22 mouse cellular contexts compared by ENCODE assay signal in the genomic region with DNA sequence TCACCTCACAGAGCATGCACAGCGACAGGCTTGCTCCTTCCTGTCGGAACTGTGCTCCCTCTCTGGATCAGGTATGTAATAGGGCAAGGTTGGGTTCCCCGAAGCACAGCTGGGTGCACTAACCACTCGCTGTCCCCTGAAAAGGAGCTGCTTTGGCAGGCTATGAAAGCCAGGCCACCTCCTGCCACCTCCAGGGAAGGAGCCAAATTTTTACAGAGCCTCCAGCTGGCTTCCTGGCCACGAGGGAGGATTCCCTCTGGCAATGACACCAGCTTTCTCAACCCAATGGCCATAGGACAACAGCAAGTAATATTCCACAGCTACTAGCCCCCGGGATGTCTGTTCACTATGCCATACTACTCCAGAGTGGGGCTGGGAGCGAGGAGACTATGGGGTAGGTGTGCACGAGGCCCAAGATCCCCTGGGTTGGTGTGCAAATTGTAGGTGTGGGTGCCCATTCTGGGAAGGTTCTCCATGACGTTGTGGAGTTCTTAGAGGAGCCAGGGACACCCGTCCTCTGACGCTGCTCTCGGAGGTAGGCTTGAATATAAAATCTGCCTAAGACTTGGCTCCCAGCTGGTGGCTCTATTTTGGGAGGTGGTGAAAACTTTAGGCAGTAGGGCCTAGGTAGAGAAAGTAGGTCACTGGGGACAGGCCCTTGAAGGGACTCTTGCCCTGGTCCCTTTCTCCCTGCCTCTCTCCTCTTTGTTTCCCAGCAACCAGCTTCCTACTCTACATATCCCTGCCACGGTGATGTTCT. TPM values are rescaled to one million over a fixed set of nuclear protein-coding genes. Genes with fewer than 3 reads are reported as not detected.
DNase-seq lines count a peak whose midpoint lies in the region; ATAC-seq and TF ChIP-seq lines count a peak whose summit lies in the region.
"Had no signal": no experiment of that assay in that cellular context is flagged by ENCODE, and none has a peak within 500 bp of the region (broad histone marks: within the 10 kb centered on the region; RNA-seq: fewer than 3 reads in every experiment).

No protein-coding gene starts in this region.

- ATAC-seq in heart, postnatal 0 days (ENCODE audit: insufficient read depth, low read depth), result peak; percentile 39; the same call in 1 of the 2 replicates
- ATAC-seq: intestine, embryonic 16.5 days; midbrain, embryonic 16.5 days had no signal

- H3K4me3 ChIP-seq in heart, postnatal 0 days (ENCODE audit: low read depth, low read length), result no peak overlapping the region
- H3K4me3 ChIP-seq: embryonic facial prominence, embryonic 10.5 days; erythroblast, embryonic 14.5 days; hindbrain, embryonic 12.5 days; limb, embryonic 15.5 days had no signal

- H3K27ac ChIP-seq in heart, postnatal 0 days (ENCODE audit: low read depth), result no peak overlapping the region
- H3K27ac ChIP-seq: embryonic facial prominence, embryonic 10.5 days; hindbrain, embryonic 12.5 days; kidney, postnatal 0 days; limb, embryonic 15.5 days had no signal

- H3K9ac ChIP-seq in heart, postnatal 0 days (replicated peaks; ENCODE audit: low read depth, low read length), result no peak overlapping the region
- H3K9ac ChIP-seq: hindbrain, embryonic 12.5 days; limb, embryonic 15.5 days; lung, embryonic 14.5 days had no signal

- H3K4me2 ChIP-seq in heart, postnatal 0 days (ENCODE audit: low read depth, low read length), result no peak overlapping the region
- H3K4me2 ChIP-seq: heart, embryonic 11.5 days; hindbrain, embryonic 12.5 days; limb, embryonic 15.5 days; lung, embryonic 14.5 days had no signal

- no peak for DNase-seq in heart, postnatal 0 days (ENCODE audit: low spot score)
- DNase-seq in heart, postnatal 4 days, result no peak
- peak; percentile 62 for DNase-seq in cerebellum, adult 11-12 months
- peak; percentile 58 for DNase-seq in cerebellum, adult 9-10 months
- DNase-seq in gastrocnemius, postnatal 10 days, result peak; percentile 25
- no peak for DNase-seq in MN1 (ENCODE audit: low spot score)
- no peak for DNase-seq in adipocyte (ENCODE audit: low spot score)
- DNase-seq: adrenal gland, adult 8-10 months; lung, embryonic 14.5 days; thymus, adult 2 months had no signal

- peaks cover 13% of the 10 kb centered on the region for H3K4me1 ChIP-seq in heart, postnatal 0 days (ENCODE audit: control insufficient read depth, insufficient read depth)

- no peaks in the 10 kb centered on the region for H3K27me3 ChIP-seq in heart, postnatal 0 days (ENCODE audit: control insufficient read depth, insufficient read depth, low read length)
- H3K27me3 ChIP-seq: hindbrain, embryonic 12.5 days; limb, embryonic 15.5 days had no signal

- TF ChIP-seq EP300 in heart, postnatal 0 days (IDR thresholded peaks at IDR 0.05; ENCODE audit: low read depth), result no peak

- WGBS in heart, postnatal 0 days, result 62% methylated on average over 13 of the region's 13 CpGs

- peaks cover 10% of the 10 kb centered on the region for H3K36me3 ChIP-seq in heart, postnatal 0 days (replicated peaks; ENCODE audit: control insufficient read depth, insufficient read depth, low read length)
- H3K36me3 ChIP-seq: G1E had no signal

- no peak for TF ChIP-seq CTCF in heart, postnatal 0 days (IDR thresholded peaks at IDR 0.05; ENCODE audit: low read depth)

- H3K9me3 ChIP-seq in heart, postnatal 0 days (replicated peaks; ENCODE audit: control insufficient read depth, low read length), result no peaks in the 10 kb centered on the region
- H3K9me3 ChIP-seq: embryonic facial prominence, embryonic 10.5 days; G1E; hindbrain, embryonic 12.5 days; limb, embryonic 15.5 days had no signal

RNA-seq across cellular contexts. Expression of a gene that starts 38.9 kb away (rescaled TPM):
- total RNA-seq in heart, postnatal 0 days (2014; rRNA removed; ENCODE audit: low replicate concordance), result 0.04 and 0.12 TPM in 2 replicates
- 0.16 and 0.21 TPM in 2 replicates for polyA plus RNA-seq in heart, postnatal 0 days (2015; fragmentation: Nextera tagmentation; extraction: Ambion mirVana)
- 1 to 10 TPM in 1 of 2 experiments, under 1 TPM in 1; 0.77 to 1.2 TPM for total RNA-seq in heart, postnatal 4 days (2021)
- total RNA-seq in gastrocnemius, postnatal 10 days (2021), result under 1 TPM; 0.70 to 0.99 TPM
- total RNA-seq: megakaryocyte progenitor cell, adult 5-6 weeks had no signal
- polyA plus RNA-seq: erythroblast, embryonic 14.5 days; G1E had no signal

RNA-seq across cellular contexts. Expression of a gene that starts 39.9 kb away (rescaled TPM):
- total RNA-seq in heart, postnatal 0 days (2014; rRNA removed; ENCODE audit: low replicate concordance), result 13.8 and 15.8 TPM in 2 replicates
- polyA plus RNA-seq in heart, postnatal 0 days (2015; fragmentation: Nextera tagmentation; extraction: Ambion mirVana), result 11.9 and 13.0 TPM in 2 replicates
- total RNA-seq in heart, postnatal 4 days (2021), result 10 to 100 TPM; 11.6 to 13.2 TPM
- 10 to 100 TPM in 1 of 2 experiments, 1 to 10 TPM in 1; 9.7 to 10.6 TPM for total RNA-seq in gastrocnemius, postnatal 10 days (2021)
- polyA plus RNA-seq: erythroblast, embryonic 14.5 days had no signal

RNA-seq across cellular contexts. Expression of a gene that starts 54.0 kb away (rescaled TPM):
- total RNA-seq in heart, postnatal 0 days (2014; rRNA removed; ENCODE audit: low replicate concordance), result not detected in 2 replicates
- polyA plus RNA-seq in heart, postnatal 0 days (2015; fragmentation: Nextera tagmentation; extraction: Ambion mirVana), result 0.18 and 0.93 TPM in 2 replicates
- not detected for total RNA-seq in heart, postnatal 4 days (2021)
- total RNA-seq in gastrocnemius, postnatal 10 days (2021), result not detected
- total RNA-seq: adrenal gland, adult 8-10 months; G1E; left cerebral cortex, postnatal 10 days; megakaryocyte progenitor cell, adult 5-6 weeks had no signal
- polyA plus RNA-seq: embryonic facial prominence, embryonic 10.5 days; erythroblast, embryonic 14.5 days; G1E; limb, embryonic 15.5 days; lung, embryonic 14.5 days; neural tube, embryonic 11.5 days had no signal

Comparison
In these comparisons a context has a peak if more than half of its experiments do, and no peak if none do; other contexts are left out.
1. DNase-seq: peak in cerebellum, adult 11-12 months (single experiment), cerebellum, adult 9-10 months (single experiment) and gastrocnemius, postnatal 10 days (single experiment); none in heart, postnatal 0 days (single experiment), heart, postnatal 4 days (single experiment), MN1 (single experiment) and adipocyte (single experiment).